Mouse (Mus musculus): ENCODE data around the gene Btrc. TPM values are rescaled to one million over a fixed set of nuclear protein-coding genes. Genes with fewer than 3 reads are reported as not detected.

Btrc gene
- total RNA-seq, 2 experiments from 2014 or later: 28.2 to 32.8 TPM

GRCm38 (mm10) chr19:45511406-45511805 is 147.9 kb downstream of the Btrc start:
- ATAC-seq (replicated peaks; ENCODE audit: low FRiP score, low TSS enrichment, poor library complexity, severe bottlenecking): no peak

GRCm38 (mm10) chr19:45515341-45515740 is 151.8 kb downstream of the Btrc start:
- no peak for ATAC-seq (replicated peaks; ENCODE audit: low FRiP score, low TSS enrichment, poor library complexity, severe bottlenecking)

GRCm38 (mm10) chr19:45516264-45516663 is 152.7 kb downstream of the Btrc start:
- no peak for ATAC-seq (replicated peaks; ENCODE audit: low FRiP score, low TSS enrichment, poor library complexity, severe bottlenecking)

GRCm38 (mm10) chr19:45527382-45527781 is 163.8 kb downstream of the Btrc start:
- peak; percentile 71 for ATAC-seq (replicated peaks; ENCODE audit: low FRiP score, low TSS enrichment, poor library complexity, severe bottlenecking)

GRCm38 (mm10) chr19:45527931-45528534 is 164.5 kb downstream of the Btrc start:
- peak; percentile 25; the same call in 1 of the 2 replicates for ATAC-seq (replicated peaks; ENCODE audit: low FRiP score, low TSS enrichment, poor library complexity, severe bottlenecking)

- no peak for ATAC-seq (replicated peaks; ENCODE audit: low FRiP score, low TSS enrichment, poor library complexity, severe bottlenecking)
Observed at GRCm38 (mm10) chr19:45529294-45529693, 165.8 kb downstream of the Btrc start.

GRCm38 (mm10) chr19:45530200-45530995 is 166.9 kb downstream of the Btrc start:
- ATAC-seq (replicated peaks; ENCODE audit: low FRiP score, low TSS enrichment, poor library complexity, severe bottlenecking): peak; percentile 64

- no peak for ATAC-seq (replicated peaks; ENCODE audit: low FRiP score, low TSS enrichment, poor library complexity, severe bottlenecking)
Observed at GRCm38 (mm10) chr19:45531554-45531953, 168.0 kb downstream of the Btrc start.

GRCm38 (mm10) chr19:45533617-45534016 is 170.1 kb downstream of the Btrc start:
- no peak for ATAC-seq (replicated peaks; ENCODE audit: low FRiP score, low TSS enrichment, poor library complexity, severe bottlenecking)

GRCm38 (mm10) chr19:45535214-45535735 is 171.7 kb downstream of the Btrc start:
- no peak for ATAC-seq (replicated peaks; ENCODE audit: low FRiP score, low TSS enrichment, poor library complexity, severe bottlenecking)

- ATAC-seq (replicated peaks; ENCODE audit: low FRiP score, low TSS enrichment, poor library complexity, severe bottlenecking): no peak
Observed at GRCm38 (mm10) chr19:45535929-45536328, 172.4 kb downstream of the Btrc start.

- peak; percentile 67 for ATAC-seq (replicated peaks; ENCODE audit: low FRiP score, low TSS enrichment, poor library complexity, severe bottlenecking)
Observed at GRCm38 (mm10) chr19:45537505-45537904, 174.0 kb downstream of the Btrc start.

GRCm38 (mm10) chr19:45540657-45541408 is 177.3 kb downstream of the Btrc start:
- no peak for ATAC-seq (replicated peaks; ENCODE audit: low FRiP score, low TSS enrichment, poor library complexity, severe bottlenecking)

GRCm38 (mm10) chr19:45541409-45542041 is 178.0 kb downstream of the Btrc start:
- ATAC-seq (replicated peaks; ENCODE audit: low FRiP score, low TSS enrichment, poor library complexity, severe bottlenecking): no peak

- no peak for ATAC-seq (replicated peaks; ENCODE audit: low FRiP score, low TSS enrichment, poor library complexity, severe bottlenecking)
Observed at GRCm38 (mm10) chr19:45542061-45542460, 178.5 kb downstream of the Btrc start.

GRCm38 (mm10) chr19:45544152-45544924 is 180.8 kb downstream of the Btrc start:
- no peak for ATAC-seq (replicated peaks; ENCODE audit: low FRiP score, low TSS enrichment, poor library complexity, severe bottlenecking)

- ATAC-seq (replicated peaks; ENCODE audit: low FRiP score, low TSS enrichment, poor library complexity, severe bottlenecking): peak; percentile 73
Observed at GRCm38 (mm10) chr19:45544925-45545321, 181.4 kb downstream of the Btrc start.

- 0 out of 2 replicates have a peak, but pooled peaks have one; percentile 46 for ATAC-seq (replicated peaks; ENCODE audit: low FRiP score, low TSS enrichment, poor library complexity, severe bottlenecking)
Observed at GRCm38 (mm10) chr19:45548196-45548595, 184.7 kb downstream of the Btrc start.
